Mouse (Mus musculus) midbrain, embryonic 15.5 days (tissue): ENCODE data around the gene Ilf3. TPM values are rescaled to one million over a fixed set of nuclear protein-coding genes. Genes with fewer than 3 reads are reported as not detected.

ENCODE experiments used
- ATAC-seq: fragments of 200-750 bp; cut with Nextera tagmentation; replicated peaks from 2 replicates; pipeline ENCODE4 v1.8.0; 2017; ENCODE audit warnings: moderate TSS enrichment
- H3K27ac ChIP-seq: fragments of 300-500 bp; sonication (generic); 2 replicates; pipeline ENCODE4 v1.5.1; 2015; ENCODE audit warnings: mild to moderate bottlenecking, inconsistent platforms
- H3K27me3 ChIP-seq: fragments of 300-500 bp; sonication (generic); replicated peaks from 2 replicates; pipeline ENCODE4 v1.6.1; 2015; ENCODE audit warnings: inconsistent platforms
- H3K36me3 ChIP-seq: fragments of 300-500 bp; sonication (generic); replicated peaks from 2 replicates; pipeline ENCODE4 v1.6.1; 2015; ENCODE audit warnings: inconsistent platforms
- H3K4me1 ChIP-seq: fragments of 300-500 bp; sonication (generic); 2 replicates; pipeline ENCODE4 v1.6.1; 2015; ENCODE audit warnings: inconsistent platforms
- H3K4me2 ChIP-seq: fragments of 300-500 bp; sonication (generic); 2 replicates; pipeline ENCODE4 v1.6.1; 2015; ENCODE audit warnings: inconsistent platforms, mild to moderate bottlenecking, moderate library complexity
- H3K4me3 ChIP-seq: fragments of 300-500 bp; sonication (generic); 2 replicates; pipeline ENCODE4 v1.5.1; 2015; ENCODE audit warnings: mild to moderate bottlenecking, inconsistent platforms
- H3K9ac ChIP-seq: fragments of 300-500 bp; sonication (generic); 2 replicates; pipeline ENCODE4 v1.6.1; 2015; ENCODE audit warnings: mild to moderate bottlenecking, inconsistent platforms
- H3K9me3 ChIP-seq: fragments of 300-500 bp; sonication (generic); 2 replicates; pipeline ENCODE4 v1.6.1; 2016; ENCODE audit warnings: inconsistent platforms
- WGBS: fragments of 180-500 bp; shearing (Covaris S2); methylation state at CpG from one replicate; pipeline ENCODE4 v1.1.7; 2015; ENCODE audit warnings: mixed read lengths; 5-methylcytosine and 5-hydroxymethylcytosine counted together
- polyA plus RNA-seq: library from polyadenylated mRNA; unstranded; fragments of >200 nt; fragmentation: Nextera tagmentation; extraction: Ambion mirVana; gene quantifications from 2 replicates; pipeline ENCODE4 v1.2.1, GENCODE M21; 2015

Ilf3 gene
- polyA plus RNA-seq, 1 experiment from 2014 or later: 256 TPM

GRCm38 (mm10) chr9:21451391-21451790 is 83.7 kb downstream of the Ilf3 start:
- Histone ChIP-seq H3K27ac (no peak overlapping the region), H3K4me3 (no peak overlapping the region), H3K4me2 (no peak overlapping the region), H3K36me3 (no peaks in the 10 kb centered on the region), H3K9ac (no peak overlapping the region), H3K27me3 (no peaks in the 10 kb centered on the region), H3K4me1 (no peaks in the 10 kb centered on the region), H3K9me3 (no peaks in the 10 kb centered on the region)
- no peak for ATAC-seq
- WGBS: 92% methylated on average over 8 of the region's 8 CpGs

GRCm38 (mm10) chr9:21451870-21452269 is 84.2 kb downstream of the Ilf3 start:
- ATAC-seq: no peak
- H3K4me1 ChIP-seq: no peaks in the 10 kb centered on the region
- no peaks in the 10 kb centered on the region for H3K9me3 ChIP-seq
- H3K36me3 ChIP-seq: no peaks in the 10 kb centered on the region
- no peak overlapping the region for H3K9ac ChIP-seq
- no peak overlapping the region for H3K27ac ChIP-seq
- no peak overlapping the region for H3K4me2 ChIP-seq
- H3K4me3 ChIP-seq: no peak overlapping the region
- H3K27me3 ChIP-seq: no peaks in the 10 kb centered on the region
- WGBS: 88% methylated on average over 8 of the region's 8 CpGs

- Histone ChIP-seq H3K27ac (no peak overlapping the region), H3K4me2 (no peak overlapping the region), H3K4me3 (no peak overlapping the region), H3K27me3 (no peaks in the 10 kb centered on the region), H3K36me3 (no peaks in the 10 kb centered on the region), H3K9me3 (no peaks in the 10 kb centered on the region), H3K9ac (no peak overlapping the region), H3K4me1 (no peaks in the 10 kb centered on the region)
- WGBS: 91% methylated on average over 7 of the region's 7 CpGs
- no peak for ATAC-seq
Observed at GRCm38 (mm10) chr9:21453003-21453402, 85.3 kb downstream of the Ilf3 start.

- no peak for ATAC-seq
- Histone ChIP-seq H3K9me3 (no peaks in the 10 kb centered on the region), H3K36me3 (no peaks in the 10 kb centered on the region), H3K4me2 (no peak overlapping the region), H3K9ac (no peak overlapping the region), H3K4me1 (no peaks in the 10 kb centered on the region), H3K4me3 (no peak overlapping the region), H3K27ac (no peak overlapping the region), H3K27me3 (no peaks in the 10 kb centered on the region)
- 88% methylated on average over 2 of the region's 2 CpGs for WGBS
Observed at GRCm38 (mm10) chr9:21453459-21453858, 85.8 kb downstream of the Ilf3 start.

GRCm38 (mm10) chr9:21454556-21454955 is 86.9 kb downstream of the Ilf3 start:
- H3K9ac ChIP-seq: no peak overlapping the region
- H3K27ac ChIP-seq: no peak overlapping the region
- no peak overlapping the region for H3K4me3 ChIP-seq
- H3K4me2 ChIP-seq: no peak overlapping the region
- no peaks in the 10 kb centered on the region for H3K9me3 ChIP-seq
- H3K4me1 ChIP-seq: no peaks in the 10 kb centered on the region
- 82% methylated on average over 4 of the region's 4 CpGs for WGBS
- no peaks in the 10 kb centered on the region for H3K36me3 ChIP-seq
- H3K27me3 ChIP-seq: no peaks in the 10 kb centered on the region
- ATAC-seq: no peak

Other genes starting within 250 kb of the Ilf3 start
- 12.5 TPM in 2 replicates for gene Tyk2, start 236.6 kb upstream of the Ilf3 start, polyA plus RNA-seq
- gene Cdc37, start 217.9 kb upstream of the Ilf3 start, polyA plus RNA-seq: 215 and 226 TPM in 2 replicates
- 42.7 and 44.5 TPM in 2 replicates for gene Pde4a, start 202.2 kb upstream of the Ilf3 start, polyA plus RNA-seq
- 75.4 and 78.7 TPM in 2 replicates for gene Keap1, start 128.5 kb upstream of the Ilf3 start, polyA plus RNA-seq
- 2.8 and 4.2 TPM in 2 replicates for gene S1pr5, start 119.4 kb upstream of the Ilf3 start, polyA plus RNA-seq
- gene Atg4d, start 102.6 kb upstream of the Ilf3 start, polyA plus RNA-seq: 54.7 and 55.7 TPM in 2 replicates
- gene Kri1, start 79.9 kb upstream of the Ilf3 start, polyA plus RNA-seq: 17.1 and 20.8 TPM in 2 replicates
- 87.3 and 92.1 TPM in 2 replicates for gene Cdkn2d, start 76.5 kb upstream of the Ilf3 start, polyA plus RNA-seq
- 1.1 and 1.2 TPM in 2 replicates for gene Ap1m2, start 55.5 kb upstream of the Ilf3 start, polyA plus RNA-seq
- 63.3 and 70.0 TPM in 2 replicates for gene Slc44a2, start 47.2 kb upstream of the Ilf3 start, polyA plus RNA-seq
- gene Qtrt1, start 44.0 kb downstream of the Ilf3 start, polyA plus RNA-seq: 59.0 and 59.3 TPM in 2 replicates
- gene Dnm2, start 57.0 kb downstream of the Ilf3 start, polyA plus RNA-seq: 71.5 and 74.9 TPM in 2 replicates
- gene Tmed1, start 142.4 kb downstream of the Ilf3 start, polyA plus RNA-seq: 61.2 and 62.7 TPM in 2 replicates
- gene AB124611, start 158.3 kb downstream of the Ilf3 start, polyA plus RNA-seq: 1.9 and 2.6 TPM in 2 replicates
- gene Carm1, start 179.0 kb downstream of the Ilf3 start, polyA plus RNA-seq: 46.7 and 49.3 TPM in 2 replicates
- 68.0 and 68.8 TPM in 2 replicates for gene Timm29, start 224.9 kb downstream of the Ilf3 start, polyA plus RNA-seq
- gene Yipf2, start 225.0 kb downstream of the Ilf3 start, polyA plus RNA-seq: 27.0 and 29.2 TPM in 2 replicates
- gene Smarca4, start 248.3 kb downstream of the Ilf3 start, polyA plus RNA-seq: 158 and 163 TPM in 2 replicates